Mouse (Mus musculus): ENCODE measurements around the gene Clec12b. TPM values are rescaled to one million over a fixed set of nuclear protein-coding genes. Genes with fewer than 3 reads are reported as not detected.

Clec12b gene
- polyA plus RNA-seq, 1 experiment from 2014 or later, result 0.37 TPM

GRCm38 (mm10) chr6:129402404-129402803, 16.7 kb upstream of the Clec12b start:
- no peak for ATAC-seq (replicated peaks)
- 96% methylated on average over 2 of the region's 2 CpGs for WGBS
- Histone ChIP-seq H3K4me3 (no peak overlapping the region), H3K36me3 (replicated peaks) (no peaks in the 10 kb centered on the region), H3K27me3 (replicated peaks) (no peaks in the 10 kb centered on the region), H3K4me2 (no peak overlapping the region), H3K9ac (no peak overlapping the region), H3K4me1 (no peaks in the 10 kb centered on the region), H3K9me3 (no peaks in the 10 kb centered on the region), H3K27ac (no peak overlapping the region)

GRCm38 (mm10) chr6:129399945-129400344, 14.3 kb upstream of the Clec12b start:
- H3K36me3 ChIP-seq (replicated peaks), result no peaks in the 10 kb centered on the region
- no peak overlapping the region for H3K27ac ChIP-seq
- no peaks in the 10 kb centered on the region for H3K27me3 ChIP-seq (replicated peaks)
- H3K4me3 ChIP-seq, result no peak overlapping the region
- no peaks in the 10 kb centered on the region for H3K9me3 ChIP-seq
- H3K4me1 ChIP-seq, result no peaks in the 10 kb centered on the region
- H3K4me2 ChIP-seq, result no peak overlapping the region
- 58% methylated on average over 6 of the region's 6 CpGs for WGBS
- no peak for ATAC-seq (replicated peaks)
- H3K9ac ChIP-seq, result no peak overlapping the region

GRCm38 (mm10) chr6:129396997-129397396, 11.3 kb upstream of the Clec12b start, which contains the start of gene Clec1b:
Clec1b (plus strand) TSS chr6:129397297.
- Histone ChIP-seq H3K27me3 (replicated peaks) (no peaks in the 10 kb centered on the region), H3K9ac (no peak within 1 kb of the TSS), H3K9me3 (no peaks in the 10 kb centered on the region), H3K4me3 (no peak within 1 kb of the TSS), H3K4me1 (no peaks in the 10 kb centered on the region), H3K27ac (no peak within 1 kb of the TSS), H3K36me3 (replicated peaks) (no peaks in the 10 kb centered on the region), H3K4me2 (no peak within 1 kb of the TSS)
- ATAC-seq (replicated peaks), result no peak
- 85% methylated on average over 8 of the region's 8 CpGs for WGBS

- no peaks in the 10 kb centered on the region for H3K36me3 ChIP-seq (replicated peaks)
- H3K4me1 ChIP-seq, result no peaks in the 10 kb centered on the region
- ATAC-seq (replicated peaks), result peak; percentile 87
- H3K9me3 ChIP-seq, result no peaks in the 10 kb centered on the region
- 84% methylated on average over 6 of the region's 6 CpGs for WGBS
- no peak overlapping the region for H3K27ac ChIP-seq
- H3K9ac ChIP-seq, result no peak overlapping the region
- no peak overlapping the region for H3K4me3 ChIP-seq
- no peak overlapping the region for H3K4me2 ChIP-seq
- H3K27me3 ChIP-seq (replicated peaks), result no peaks in the 10 kb centered on the region
Measured at GRCm38 (mm10) chr6:129393732-129394131, 8.1 kb upstream of the Clec12b start.

GRCm38 (mm10) chr6:129393087-129393720, 7.5 kb upstream of the Clec12b start:
- WGBS, result 29% methylated on average over 2 of the region's 2 CpGs
- Histone ChIP-seq H3K27ac (no peak overlapping the region), H3K27me3 (replicated peaks) (no peaks in the 10 kb centered on the region), H3K4me3 (no peak overlapping the region), H3K9ac (no peak overlapping the region), H3K4me2 (no peak overlapping the region), H3K4me1 (no peaks in the 10 kb centered on the region), H3K36me3 (replicated peaks) (no peaks in the 10 kb centered on the region), H3K9me3 (no peaks in the 10 kb centered on the region)
- ATAC-seq (replicated peaks), result peak; percentile 75

- Histone ChIP-seq H3K27me3 (replicated peaks) (no peaks in the 10 kb centered on the region), H3K9ac (no peak overlapping the region), H3K9me3 (no peaks in the 10 kb centered on the region), H3K4me1 (no peaks in the 10 kb centered on the region), H3K27ac (no peak overlapping the region), H3K4me3 (no peak overlapping the region), H3K36me3 (replicated peaks) (no peaks in the 10 kb centered on the region), H3K4me2 (no peak overlapping the region)
- no peak for ATAC-seq (replicated peaks)
- 75% methylated on average over 4 of the region's 4 CpGs for WGBS
Measured at GRCm38 (mm10) chr6:129385000-129385399, 674 bp downstream of the Clec12b start.

- WGBS, result 88% methylated on average over 3 of the region's 3 CpGs
- no peak overlapping the region for H3K4me3 ChIP-seq
Measured at GRCm38 (mm10) chr6:129383466-129383865, 2.2 kb downstream of the Clec12b start.

GRCm38 (mm10) chr6:129381736-129382135, 3.9 kb downstream of the Clec12b start:
- 71% methylated on average over 1 of the region's 1 CpGs for WGBS
- ATAC-seq (replicated peaks), result no peak
- Histone ChIP-seq H3K36me3 (replicated peaks) (no peaks in the 10 kb centered on the region), H3K4me3 (no peak overlapping the region), H3K9me3 (no peaks in the 10 kb centered on the region), H3K27me3 (replicated peaks) (no peaks in the 10 kb centered on the region), H3K9ac (no peak overlapping the region), H3K27ac (no peak overlapping the region), H3K4me1 (no peaks in the 10 kb centered on the region), H3K4me2 (no peak overlapping the region)

More at GRCm38 (mm10) chr6:129383466-129383865, 2.2 kb downstream of the Clec12b start:
- Histone ChIP-seq H3K9ac (no peak overlapping the region), H3K9me3 (no peaks in the 10 kb centered on the region), H3K36me3 (replicated peaks) (no peaks in the 10 kb centered on the region), H3K27me3 (replicated peaks) (no peaks in the 10 kb centered on the region), H3K4me2 (no peak overlapping the region), H3K27ac (no peak overlapping the region), H3K4me1 (no peaks in the 10 kb centered on the region)
- ATAC-seq (replicated peaks), result no peak

- no peak for ATAC-seq (replicated peaks)
- no peak overlapping the region for H3K4me3 ChIP-seq
- H3K9me3 ChIP-seq, result no peaks in the 10 kb centered on the region
- no peaks in the 10 kb centered on the region for H3K27me3 ChIP-seq (replicated peaks)
- H3K4me2 ChIP-seq, result no peak overlapping the region
- no peaks in the 10 kb centered on the region for H3K36me3 ChIP-seq (replicated peaks)
- no peaks in the 10 kb centered on the region for H3K4me1 ChIP-seq
- H3K27ac ChIP-seq, result no peak overlapping the region
- no peak overlapping the region for H3K9ac ChIP-seq
- WGBS, result 63% methylated on average over 4 of the region's 4 CpGs
Measured at GRCm38 (mm10) chr6:129380454-129380853, 5.2 kb downstream of the Clec12b start.

GRCm38 (mm10) chr6:129374937-129375471, 10.7 kb downstream of the Clec12b start:
- ATAC-seq (replicated peaks), result no peak
- WGBS, result 86% methylated on average over 2 of the region's 2 CpGs
- H3K36me3 ChIP-seq (replicated peaks), result no peaks in the 10 kb centered on the region

GRCm38 (mm10) chr6:129369374-129370132, 16.1 kb downstream of the Clec12b start:
- Histone ChIP-seq H3K4me2 (no peak overlapping the region), H3K36me3 (replicated peaks) (no peaks in the 10 kb centered on the region), H3K9me3 (no peaks in the 10 kb centered on the region), H3K27ac (no peak overlapping the region), H3K27me3 (replicated peaks) (no peaks in the 10 kb centered on the region), H3K4me1 (no peaks in the 10 kb centered on the region), H3K4me3 (no peak overlapping the region), H3K9ac (no peak overlapping the region)
- 74% methylated on average over 7 of the region's 7 CpGs for WGBS
- ATAC-seq (replicated peaks), result no peak

More at GRCm38 (mm10) chr6:129374937-129375471, 10.7 kb downstream of the Clec12b start:
- no peak overlapping the region for H3K27ac ChIP-seq
- no peaks in the 10 kb centered on the region for H3K9me3 ChIP-seq
- H3K4me2 ChIP-seq, result no peak overlapping the region
- H3K4me3 ChIP-seq, result no peak overlapping the region
- H3K9ac ChIP-seq, result no peak overlapping the region
- H3K27me3 ChIP-seq (replicated peaks), result no peaks in the 10 kb centered on the region
- no peaks in the 10 kb centered on the region for H3K4me1 ChIP-seq

- Histone ChIP-seq H3K4me3 (no peak overlapping the region), H3K4me2 (no peak overlapping the region), H3K36me3 (replicated peaks) (no peaks in the 10 kb centered on the region), H3K4me1 (no peaks in the 10 kb centered on the region), H3K27me3 (replicated peaks) (no peaks in the 10 kb centered on the region), H3K9me3 (no peaks in the 10 kb centered on the region), H3K27ac (no peak overlapping the region), H3K9ac (no peak overlapping the region)
- 15% methylated on average over 6 of the region's 6 CpGs for WGBS
- ATAC-seq (replicated peaks), result peak; percentile 83
Measured at GRCm38 (mm10) chr6:129365959-129366359, 19.7 kb downstream of the Clec12b start.

All from midbrain, embryonic 15.5 days (tissue).